Mouse (Mus musculus): ENCODE results near the gene Smarca4. TPM values are rescaled to one million over a fixed set of nuclear protein-coding genes. Genes with fewer than 3 reads are reported as not detected.

The Smarca4 gene
- polyA plus RNA-seq, 1 experiment from 2014 or later: 22.5 TPM

DNA sequence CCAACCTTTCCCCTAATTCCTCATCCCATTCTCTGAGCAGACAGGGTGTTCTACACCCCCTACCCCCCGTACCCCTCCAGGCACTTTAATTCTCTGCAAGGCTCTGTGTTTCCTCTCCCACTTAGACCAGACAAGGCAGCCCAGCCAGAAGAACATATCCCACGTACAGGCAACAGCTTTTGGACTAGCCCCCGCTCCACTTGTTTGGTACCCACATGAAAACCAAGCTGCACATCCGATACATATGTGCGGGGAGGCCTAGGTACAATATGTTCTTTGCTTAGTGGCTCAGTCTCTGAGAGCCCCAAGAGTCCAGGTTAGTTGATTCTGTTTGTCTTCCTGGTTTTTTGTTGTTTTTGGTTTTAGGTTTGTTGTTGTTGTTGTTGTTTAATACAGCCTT, 46.1 kb downstream of the Smarca4 start:
- ATAC-seq (ENCODE audit: insufficient read depth): no peak
- Histone ChIP-seq H3K4me1 (replicated peaks) (no peaks in the 10 kb centered on the region), H3K27ac (replicated peaks) (no peak overlapping the region), H3K27me3 (no peaks in the 10 kb centered on the region), H3K4me3 (replicated peaks) (no peak overlapping the region), H3K36me3 (replicated peaks) (peaks cover 99% of the 10 kb centered on the region), H3K9me3 (replicated peaks) (no peaks in the 10 kb centered on the region), H3K4me2 (no peak overlapping the region), H3K9ac (no peak overlapping the region)
- 88% methylated on average over 5 of the region's 5 CpGs for WGBS (ENCODE audit: insufficient replicate concordance)

DNA sequence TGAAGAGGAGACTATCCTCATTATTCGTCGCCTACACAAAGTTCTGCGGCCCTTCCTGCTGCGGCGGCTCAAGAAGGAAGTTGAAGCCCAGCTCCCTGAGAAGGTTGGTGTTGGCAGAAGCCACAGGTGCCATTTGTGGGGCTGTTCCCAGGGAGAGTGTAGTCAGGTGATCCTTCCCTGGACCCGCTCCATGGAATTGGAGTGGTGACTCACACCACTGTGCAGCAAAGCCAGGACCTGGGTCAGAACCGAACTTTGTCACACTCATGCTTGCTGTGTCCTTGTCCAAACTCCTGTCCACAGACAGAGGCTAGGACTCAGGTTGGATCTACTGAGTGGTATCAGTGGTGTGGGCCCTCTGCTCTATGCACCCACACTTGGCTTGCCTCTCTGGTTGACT, 53.0 kb downstream of the Smarca4 start:
- H3K4me3 ChIP-seq (replicated peaks): no peak overlapping the region
- H3K4me1 ChIP-seq (replicated peaks): no peaks in the 10 kb centered on the region
- no peak overlapping the region for H3K9ac ChIP-seq
- ATAC-seq (ENCODE audit: insufficient read depth): no peak
- no peaks in the 10 kb centered on the region for H3K27me3 ChIP-seq
- no peak overlapping the region for H3K27ac ChIP-seq (replicated peaks)
- H3K4me2 ChIP-seq: no peak overlapping the region
- no peaks in the 10 kb centered on the region for H3K9me3 ChIP-seq (replicated peaks)
- 87% methylated on average over 7 of the region's 7 CpGs for WGBS (ENCODE audit: insufficient replicate concordance)
- peaks cover 100% of the 10 kb centered on the region for H3K36me3 ChIP-seq (replicated peaks)

DNA sequence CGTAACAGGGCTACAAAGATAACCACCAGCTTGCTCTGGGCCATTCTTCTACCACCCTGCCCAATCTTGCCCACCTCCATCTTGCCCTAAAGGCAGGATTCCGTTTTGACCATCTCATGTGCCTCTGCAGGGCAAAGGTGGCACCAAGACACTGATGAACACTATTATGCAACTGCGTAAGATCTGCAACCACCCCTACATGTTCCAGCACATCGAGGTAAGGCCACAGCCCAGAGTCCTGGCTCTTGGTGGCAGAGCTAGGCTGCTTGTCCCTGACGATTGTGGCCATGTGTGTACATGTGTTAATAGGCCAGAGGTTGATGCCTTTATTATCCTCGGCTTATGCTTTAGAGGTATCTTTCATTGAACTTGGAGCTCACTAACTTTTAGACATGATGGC, 54.4 kb downstream of the Smarca4 start:
- ATAC-seq (ENCODE audit: insufficient read depth): no peak
- Histone ChIP-seq H3K27ac (replicated peaks) (no peak overlapping the region), H3K4me1 (replicated peaks) (no peaks in the 10 kb centered on the region), H3K9me3 (replicated peaks) (no peaks in the 10 kb centered on the region), H3K4me2 (no peak overlapping the region), H3K9ac (no peak overlapping the region), H3K27me3 (no peaks in the 10 kb centered on the region), H3K36me3 (replicated peaks) (peaks cover 100% of the 10 kb centered on the region), H3K4me3 (replicated peaks) (no peak overlapping the region)
- WGBS (ENCODE audit: insufficient replicate concordance): 78% methylated on average over 6 of the region's 6 CpGs

DNA sequence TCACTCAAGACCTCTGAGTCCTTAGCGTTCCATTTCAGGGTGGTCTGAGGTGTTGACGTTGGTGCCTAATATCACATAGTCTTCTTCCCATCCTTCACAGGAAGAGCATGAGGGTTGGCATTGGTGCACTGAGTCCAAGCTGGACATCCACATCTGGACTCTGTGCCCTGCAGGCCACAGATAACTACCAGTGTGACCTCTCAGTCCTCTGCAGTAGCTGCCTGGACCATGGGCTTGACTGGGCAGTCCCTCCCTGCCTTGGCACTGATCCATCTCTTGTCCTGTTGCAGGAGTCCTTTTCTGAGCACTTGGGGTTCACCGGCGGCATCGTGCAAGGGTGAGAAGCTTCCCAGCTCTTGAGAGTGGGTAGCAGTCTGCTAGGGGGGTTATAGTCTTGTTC, 55.8 kb downstream of the Smarca4 start:
- 82% methylated on average over 5 of the region's 5 CpGs for WGBS (ENCODE audit: insufficient replicate concordance)
- Histone ChIP-seq H3K4me1 (replicated peaks) (no peaks in the 10 kb centered on the region), H3K27ac (replicated peaks) (no peak overlapping the region), H3K9me3 (replicated peaks) (no peaks in the 10 kb centered on the region), H3K4me3 (replicated peaks) (no peak overlapping the region), H3K36me3 (replicated peaks) (peaks cover 100% of the 10 kb centered on the region), H3K4me2 (no peak overlapping the region), H3K27me3 (no peaks in the 10 kb centered on the region), H3K9ac (no peak overlapping the region)
- no peak for ATAC-seq (ENCODE audit: insufficient read depth)

DNA sequence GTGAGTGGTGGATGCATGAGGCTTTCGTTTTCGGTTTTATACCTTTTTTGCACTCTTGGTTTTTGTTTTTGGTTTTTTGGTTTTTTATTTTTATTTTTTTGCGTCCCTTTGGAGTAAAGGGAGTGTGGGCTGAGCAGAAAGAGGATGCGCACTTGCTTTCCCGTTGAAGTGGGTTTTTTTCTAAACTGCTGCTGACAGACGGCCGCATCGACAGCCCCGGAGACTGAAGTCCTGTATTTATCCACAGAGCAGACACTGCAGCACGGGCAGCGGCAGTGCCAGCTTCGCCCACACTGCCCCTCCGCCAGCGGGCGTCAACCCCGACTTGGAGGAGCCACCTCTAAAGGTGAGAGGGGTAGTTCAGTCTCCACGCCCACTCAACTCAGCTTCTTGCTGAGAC, 61.7 kb downstream of the Smarca4 start:
- Histone ChIP-seq H3K9me3 (replicated peaks) (no peaks in the 10 kb centered on the region), H3K4me3 (replicated peaks) (no peak overlapping the region), H3K36me3 (replicated peaks) (peaks cover 93% of the 10 kb centered on the region), H3K27ac (replicated peaks) (no peak overlapping the region), H3K27me3 (no peaks in the 10 kb centered on the region), H3K4me2 (no peak overlapping the region), H3K4me1 (replicated peaks) (no peaks in the 10 kb centered on the region), H3K9ac (no peak overlapping the region)
- WGBS (ENCODE audit: insufficient replicate concordance): 90% methylated on average over 17 of the region's 17 CpGs
- ATAC-seq (ENCODE audit: insufficient read depth): no peak

DNA sequence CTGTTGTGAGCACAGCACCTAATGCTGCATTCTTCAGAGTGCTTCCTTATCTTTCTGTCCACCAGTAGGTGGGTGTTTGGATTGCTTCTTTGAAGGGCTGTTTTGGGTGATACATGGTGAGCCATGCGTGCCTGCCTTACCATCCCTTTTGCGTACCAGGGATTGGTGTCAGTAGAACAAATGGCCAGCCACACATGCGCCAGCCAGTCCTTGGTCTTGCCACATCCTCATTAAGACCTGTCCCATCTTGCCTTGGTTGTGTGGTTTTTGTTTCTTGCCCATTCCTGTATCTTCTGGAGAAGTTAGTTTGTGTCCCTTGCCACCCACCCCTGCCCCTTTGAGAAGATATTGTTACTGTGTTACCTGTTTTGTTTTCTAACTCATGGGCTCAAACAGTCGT, 64.5 kb downstream of the Smarca4 start:
- Histone ChIP-seq H3K9ac (no peak overlapping the region), H3K27me3 (no peaks in the 10 kb centered on the region), H3K4me2 (no peak overlapping the region), H3K4me3 (replicated peaks) (no peak overlapping the region), H3K4me1 (replicated peaks) (no peaks in the 10 kb centered on the region), H3K36me3 (replicated peaks) (peaks cover 93% of the 10 kb centered on the region), H3K27ac (replicated peaks) (no peak overlapping the region), H3K9me3 (replicated peaks) (no peaks in the 10 kb centered on the region)
- 69% methylated on average over 4 of the region's 4 CpGs for WGBS (ENCODE audit: insufficient replicate concordance)
- no peak for ATAC-seq (ENCODE audit: insufficient read depth)

DNA sequence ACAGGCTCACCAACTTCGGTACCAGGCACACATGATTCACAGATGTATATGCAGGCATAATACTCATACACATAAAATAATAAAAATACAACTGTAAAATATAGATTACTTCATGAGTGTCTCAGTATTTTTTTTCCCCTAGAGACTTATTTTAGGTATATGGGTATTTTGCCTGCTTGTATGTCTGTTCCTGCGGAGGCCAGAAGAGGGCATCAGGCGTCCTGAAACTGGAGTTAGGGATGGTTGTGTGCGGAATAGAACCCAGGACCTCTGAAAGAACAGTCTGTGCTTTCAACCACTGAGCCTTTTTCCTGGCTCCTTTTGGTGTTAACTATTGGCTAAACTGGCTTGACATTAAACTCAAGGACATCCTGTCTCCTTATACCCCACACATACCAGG, 66.9 kb downstream of the Smarca4 start:
- Histone ChIP-seq H3K9me3 (replicated peaks) (no peaks in the 10 kb centered on the region), H3K27ac (replicated peaks) (no peak overlapping the region), H3K4me1 (replicated peaks) (0 out of 2 replicates have a peak, but pooled peaks cover under 1% of the 10 kb centered on the region), H3K4me3 (replicated peaks) (no peak overlapping the region), H3K27me3 (no peaks in the 10 kb centered on the region), H3K9ac (no peak overlapping the region), H3K4me2 (no peak overlapping the region), H3K36me3 (replicated peaks) (peaks cover 93% of the 10 kb centered on the region)
- no peak for ATAC-seq (ENCODE audit: insufficient read depth)
- WGBS (ENCODE audit: insufficient replicate concordance): 81% methylated on average over 4 of the region's 4 CpGs

DNA sequence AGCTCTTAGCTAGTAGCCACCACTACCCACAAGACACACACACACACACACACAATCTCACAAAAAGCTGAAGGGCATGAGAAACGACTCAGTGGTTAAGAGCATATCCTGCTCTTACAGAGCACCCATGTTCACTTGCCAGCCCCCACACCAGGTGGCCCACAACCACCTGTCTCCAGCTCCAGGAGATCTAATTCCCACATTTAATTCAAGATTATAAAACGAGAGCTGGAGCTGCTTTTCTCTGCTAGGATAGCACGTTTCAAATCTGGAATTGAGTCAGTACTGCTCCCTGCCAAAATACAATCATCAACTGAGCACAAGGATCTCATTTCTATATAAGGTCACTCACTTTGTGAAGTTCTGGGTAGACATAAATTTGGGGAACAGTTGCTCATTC, 67.9 kb downstream of the Smarca4 start:
- peaks cover 93% of the 10 kb centered on the region for H3K36me3 ChIP-seq (replicated peaks)
- H3K9me3 ChIP-seq (replicated peaks): no peaks in the 10 kb centered on the region
- H3K27ac ChIP-seq (replicated peaks): no peak overlapping the region
- no peak for ATAC-seq (ENCODE audit: insufficient read depth)
- H3K4me1 ChIP-seq (replicated peaks): 0 out of 2 replicates have a peak, but pooled peaks cover 3% of the 10 kb centered on the region
- H3K4me3 ChIP-seq (replicated peaks): no peak overlapping the region
- H3K4me2 ChIP-seq: no peak overlapping the region
- H3K9ac ChIP-seq: no peak overlapping the region
- WGBS (ENCODE audit: insufficient replicate concordance): 62% methylated on average over 3 of the region's 3 CpGs
- no peaks in the 10 kb centered on the region for H3K27me3 ChIP-seq

DNA sequence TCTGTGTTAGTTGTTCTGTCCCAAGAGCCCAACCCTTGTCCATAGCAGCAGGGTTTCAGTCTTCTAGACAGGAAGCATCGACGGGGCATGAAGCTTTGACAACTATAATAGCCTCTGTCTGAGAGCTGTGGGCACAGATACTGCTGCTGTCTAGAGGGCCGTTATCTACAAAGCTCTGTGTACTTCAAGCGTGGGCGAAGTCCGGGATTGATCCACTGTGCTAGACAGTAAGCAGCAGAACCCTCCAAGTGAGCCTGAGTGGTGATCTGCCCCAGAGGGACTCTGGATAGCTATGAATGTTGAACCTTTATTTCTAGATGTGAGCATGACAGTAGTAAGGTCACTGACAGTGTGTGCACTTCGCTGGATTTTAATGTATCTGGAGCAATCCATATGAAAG, 72.6 kb downstream of the Smarca4 start:
- no peak overlapping the region for H3K4me3 ChIP-seq (replicated peaks)
- peaks cover 98% of the 10 kb centered on the region for H3K36me3 ChIP-seq (replicated peaks)
- no peaks in the 10 kb centered on the region for H3K9me3 ChIP-seq (replicated peaks)
- no peak overlapping the region for H3K9ac ChIP-seq
- 0 out of 2 replicates have a peak overlapping the region, but pooled peaks have one; percentile 0 for H3K27ac ChIP-seq (replicated peaks)
- peak; percentile 66 for ATAC-seq (ENCODE audit: insufficient read depth)
- H3K27me3 ChIP-seq: no peaks in the 10 kb centered on the region
- H3K4me1 ChIP-seq (replicated peaks): 0 out of 2 replicates have a peak, but pooled peaks cover 7% of the 10 kb centered on the region
- 79% methylated on average over 7 of the region's 7 CpGs for WGBS (ENCODE audit: insufficient replicate concordance)
- H3K4me2 ChIP-seq: no peak overlapping the region

DNA sequence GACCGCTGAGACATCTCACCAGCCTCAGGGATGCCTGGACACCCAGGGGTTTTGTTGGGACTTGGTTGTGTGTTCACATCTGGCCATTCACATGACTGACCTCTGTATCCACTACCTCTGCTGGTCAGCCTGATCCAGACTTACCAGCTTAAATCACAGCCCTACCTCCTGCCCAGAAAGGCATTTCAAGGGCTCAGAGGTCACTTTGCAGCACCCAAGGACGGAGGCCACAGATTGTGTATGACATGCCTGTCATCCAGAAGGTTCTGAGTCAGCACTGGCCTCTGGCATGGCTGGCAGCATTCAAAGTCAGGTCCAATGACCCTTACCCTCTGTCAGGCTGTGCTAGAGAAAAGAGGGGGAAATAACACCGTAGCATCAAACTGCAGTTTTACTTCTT, 74.1 kb downstream of the Smarca4 start:
- no peak overlapping the region for H3K4me2 ChIP-seq
- H3K4me3 ChIP-seq (replicated peaks): no peak overlapping the region
- no peak overlapping the region for H3K27ac ChIP-seq (replicated peaks)
- WGBS (ENCODE audit: insufficient replicate concordance): 85% methylated on average over 3 of the region's 3 CpGs
- no peaks in the 10 kb centered on the region for H3K27me3 ChIP-seq
- ATAC-seq (ENCODE audit: insufficient read depth): 0 out of 2 replicates have a peak, but pooled peaks have one; percentile 16
- no peak overlapping the region for H3K9ac ChIP-seq
- H3K4me1 ChIP-seq (replicated peaks): peaks cover 7% of the 10 kb centered on the region; the same call in 1 of the 2 replicates
- H3K9me3 ChIP-seq (replicated peaks): no peaks in the 10 kb centered on the region
- H3K36me3 ChIP-seq (replicated peaks): peaks cover 94% of the 10 kb centered on the region

DNA sequence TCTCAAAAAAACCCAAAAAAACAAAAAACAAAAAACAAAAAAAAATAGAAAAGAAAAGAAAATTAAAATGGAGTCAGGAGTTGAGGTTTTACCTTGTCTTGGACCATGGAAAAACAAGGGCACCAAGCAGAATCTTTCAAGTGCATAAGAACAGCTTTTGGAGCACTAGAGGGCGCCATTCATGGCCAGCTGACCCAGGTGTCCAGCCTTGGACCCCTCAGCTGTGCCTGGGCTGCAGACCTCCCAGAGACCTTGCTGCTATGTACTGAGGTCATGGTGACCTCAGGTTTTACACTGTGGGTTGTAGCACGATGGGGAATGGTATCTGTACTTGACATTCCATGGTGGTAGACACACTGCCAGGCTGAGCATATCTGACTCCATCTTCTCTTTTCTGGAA, 75.9 kb downstream of the Smarca4 start:
- Histone ChIP-seq H3K4me2 (no peak overlapping the region), H3K9ac (no peak overlapping the region), H3K27ac (replicated peaks) (no peak overlapping the region), H3K9me3 (replicated peaks) (no peaks in the 10 kb centered on the region), H3K36me3 (replicated peaks) (peaks cover 85% of the 10 kb centered on the region), H3K27me3 (no peaks in the 10 kb centered on the region), H3K4me1 (replicated peaks) (peaks cover 7% of the 10 kb centered on the region; the same call in 1 of the 2 replicates), H3K4me3 (replicated peaks) (no peak overlapping the region)
- WGBS (ENCODE audit: insufficient replicate concordance): 44% methylated on average over 2 of the region's 2 CpGs
- no peak for ATAC-seq (ENCODE audit: insufficient read depth)

DNA sequence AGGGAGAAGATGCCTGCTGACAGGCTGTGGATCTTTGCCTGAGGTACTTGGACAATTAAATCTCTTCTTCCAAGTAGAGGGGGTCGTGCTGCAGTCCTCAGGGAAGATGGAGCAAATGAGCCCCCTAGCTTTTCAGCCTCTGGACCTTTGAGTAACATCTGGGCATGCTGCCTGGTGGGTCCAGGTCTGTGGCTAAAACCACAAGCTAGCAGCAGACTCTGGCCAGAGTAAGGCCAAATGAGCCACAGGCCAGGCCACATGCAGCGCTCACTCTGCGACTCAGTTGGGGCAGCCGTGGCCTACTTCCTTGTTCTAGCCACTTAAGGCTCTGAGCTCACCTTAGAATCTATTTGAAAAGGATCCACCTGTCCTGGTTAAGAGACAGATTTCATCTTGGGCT, 76.5 kb downstream of the Smarca4 start:
- Histone ChIP-seq H3K9me3 (replicated peaks) (no peaks in the 10 kb centered on the region), H3K27me3 (no peaks in the 10 kb centered on the region), H3K4me3 (replicated peaks) (no peak overlapping the region), H3K36me3 (replicated peaks) (peaks cover 85% of the 10 kb centered on the region), H3K4me2 (no peak overlapping the region), H3K9ac (no peak overlapping the region), H3K4me1 (replicated peaks) (peaks cover 7% of the 10 kb centered on the region; the same call in 1 of the 2 replicates), H3K27ac (replicated peaks) (no peak overlapping the region)
- WGBS (ENCODE audit: insufficient replicate concordance): 86% methylated on average over 4 of the region's 4 CpGs
- no peak for ATAC-seq (ENCODE audit: insufficient read depth)
